Mouse (Mus musculus): ENCODE results near the gene Gpam. TPM values are rescaled to one million over a fixed set of nuclear protein-coding genes. Genes with fewer than 3 reads are reported as not detected.
"Not testable (repeated sequence)": the region's sequence is repeated elsewhere in the genome, so short reads cannot be mapped to it uniquely, and the experiment has no call there.

The Gpam gene
- 10 to 100 TPM; 47.2 to 52.6 TPM for total RNA-seq (2021)

DNA sequence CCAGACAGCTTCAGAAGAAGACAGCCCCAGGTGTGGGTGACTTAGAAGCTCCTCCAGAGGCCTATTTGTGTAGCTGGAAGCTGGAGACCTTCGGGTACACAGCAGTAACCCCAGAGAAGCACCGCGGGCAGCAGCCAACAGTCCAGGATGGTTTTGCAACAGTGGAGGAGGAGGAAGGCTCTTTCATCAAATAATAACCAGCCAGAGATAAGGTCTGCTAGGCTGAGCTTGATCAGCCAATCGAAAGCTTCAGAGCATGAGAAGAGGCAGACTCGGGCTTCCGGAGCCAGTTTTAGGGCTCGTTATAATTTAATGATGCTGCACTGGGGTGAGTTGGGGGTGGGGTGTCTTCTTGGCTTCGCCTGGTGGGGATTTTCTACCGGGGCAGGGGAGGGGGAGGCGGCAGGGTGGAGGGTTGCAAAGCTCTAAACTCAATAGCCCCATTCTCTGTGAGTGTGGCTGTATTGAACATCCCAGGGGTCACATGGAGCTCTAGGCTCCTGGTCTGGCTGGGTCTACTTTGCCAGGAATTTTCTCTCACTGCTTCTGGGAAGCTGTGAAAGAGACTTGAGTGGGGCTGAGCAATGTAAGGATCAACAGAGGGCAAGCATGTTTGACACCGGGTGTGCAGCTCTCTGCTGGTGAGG is at the start of gene Gpam:
Gene Gpam (minus strand): TSS at position 167 of the 647 bp plus-strand sequence.
- peak in 1 of 2 experiments; percentile 11 for DNase-seq (ENCODE audit: low spot score in 2 of 2)
- intact Hi-C loops (cut with DNase I), result no loop called here

DNA sequence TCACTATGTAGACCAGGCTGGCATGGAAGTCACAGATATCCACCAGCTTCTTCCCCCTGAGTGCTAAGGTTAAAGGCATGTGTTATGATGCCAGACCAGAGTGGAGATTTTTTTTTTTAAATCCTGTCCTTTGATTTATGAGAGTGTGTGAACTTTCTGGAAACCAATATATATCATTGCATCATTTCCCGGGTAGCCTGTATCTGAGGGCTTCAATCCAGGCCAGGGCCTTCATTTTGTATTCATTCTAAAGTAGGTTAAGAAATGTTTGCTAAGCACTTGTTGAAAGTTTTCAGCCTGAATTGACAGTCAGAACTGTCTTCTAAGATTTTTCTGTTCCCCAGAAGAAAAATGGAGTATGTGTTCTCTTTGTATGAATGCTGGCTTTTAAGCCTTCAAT is 44.5 kb upstream of the Gpam start:
- intact Hi-C loops (cut with DNase I), result no loop called here
- no peak for DNase-seq (ENCODE audit: low spot score in 2 of 2)

DNA sequence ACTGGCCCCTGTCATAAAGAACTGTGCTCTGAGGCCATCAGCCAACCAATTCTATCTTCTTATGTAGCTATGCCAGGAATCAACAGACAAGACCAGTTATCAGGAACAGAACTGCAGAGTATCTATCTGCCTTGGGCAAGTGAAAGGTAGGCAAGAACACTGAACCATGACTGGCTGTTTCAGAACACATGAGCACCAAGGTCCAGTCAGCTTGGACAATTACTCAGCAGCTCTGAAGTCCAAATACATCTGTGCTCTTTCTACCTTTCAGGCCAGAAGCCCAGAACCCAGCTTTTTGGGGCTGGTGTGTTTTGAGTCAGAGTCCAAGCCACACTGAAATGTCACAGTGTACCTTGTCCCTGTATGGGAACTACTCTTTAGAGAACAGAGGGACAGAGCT is 43.4 kb upstream of the Gpam start:
- intact Hi-C loops (cut with DNase I), result no loop called here
- no peak for DNase-seq (ENCODE audit: low spot score in 2 of 2)

DNA sequence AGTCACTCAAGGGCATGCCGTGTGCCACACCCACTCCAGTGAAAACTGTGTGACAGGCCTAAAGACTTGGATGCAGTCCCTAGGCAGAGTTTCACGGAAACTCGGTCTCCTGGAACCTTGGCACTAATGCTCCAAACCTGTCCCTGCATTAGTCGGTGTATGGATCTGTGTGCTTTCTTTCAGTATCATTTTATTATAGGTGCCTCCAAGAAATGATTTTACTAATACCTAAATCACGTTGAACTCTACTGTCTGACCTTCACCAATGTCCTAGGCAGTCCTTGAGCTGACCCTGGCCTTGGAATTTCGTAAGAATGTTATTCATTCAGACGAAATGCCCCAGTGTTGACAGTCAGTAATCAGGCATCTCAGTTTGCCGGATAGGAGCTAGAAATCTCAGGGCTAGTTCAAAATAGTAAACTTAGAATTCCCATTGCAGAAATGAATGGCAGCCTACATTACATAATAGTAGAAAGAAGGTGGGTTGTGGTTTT is 42.2 kb upstream of the Gpam start:
- DNase-seq (ENCODE audit: low spot score in 2 of 2); intact Hi-C loops (cut with DNase I): not testable (repeated sequence)

DNA sequence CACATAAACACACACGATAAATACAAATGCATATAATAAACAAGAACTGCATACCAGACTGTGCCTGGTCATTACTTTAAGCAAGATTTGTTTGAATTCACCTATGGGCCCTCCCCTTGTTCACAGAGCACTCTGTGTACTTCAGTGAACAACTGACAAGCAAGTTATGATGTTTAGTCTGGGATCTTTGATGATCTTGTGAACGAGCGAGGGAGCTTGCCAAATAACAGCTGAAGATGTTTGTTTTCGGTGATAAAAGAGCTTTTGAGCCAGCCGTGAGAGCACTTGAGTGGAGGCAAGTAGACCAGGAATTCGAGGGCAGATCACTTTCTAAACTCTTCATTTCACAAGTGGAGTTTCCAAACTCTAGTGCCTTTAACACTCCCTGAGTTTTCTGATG is 41.3 kb upstream of the Gpam start:
- intact Hi-C loops (cut with DNase I), result no loop called here
- no peak for DNase-seq (ENCODE audit: low spot score in 2 of 2)

DNA sequence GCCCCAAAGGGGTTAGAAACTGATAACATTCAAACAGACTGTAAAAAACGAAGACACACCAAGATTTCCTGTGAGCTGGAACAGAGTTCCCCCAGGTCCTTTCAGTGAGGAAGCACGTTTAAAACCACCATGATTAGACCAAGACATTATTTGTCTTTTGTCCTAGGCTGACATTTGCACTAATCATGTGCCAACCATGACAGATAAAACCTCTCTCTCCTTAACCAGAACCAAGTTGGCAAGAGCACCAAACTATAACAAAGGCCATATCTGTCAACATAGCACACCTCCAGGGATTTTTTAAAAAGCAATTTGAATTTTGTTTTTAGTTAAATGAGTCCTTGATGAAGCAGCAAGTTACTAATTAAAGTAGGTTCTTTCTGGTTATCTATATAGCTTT is 40.7 kb upstream of the Gpam start:
- intact Hi-C loops (cut with DNase I), result no loop called here
- DNase-seq (ENCODE audit: low spot score in 2 of 2), result no peak

DNA sequence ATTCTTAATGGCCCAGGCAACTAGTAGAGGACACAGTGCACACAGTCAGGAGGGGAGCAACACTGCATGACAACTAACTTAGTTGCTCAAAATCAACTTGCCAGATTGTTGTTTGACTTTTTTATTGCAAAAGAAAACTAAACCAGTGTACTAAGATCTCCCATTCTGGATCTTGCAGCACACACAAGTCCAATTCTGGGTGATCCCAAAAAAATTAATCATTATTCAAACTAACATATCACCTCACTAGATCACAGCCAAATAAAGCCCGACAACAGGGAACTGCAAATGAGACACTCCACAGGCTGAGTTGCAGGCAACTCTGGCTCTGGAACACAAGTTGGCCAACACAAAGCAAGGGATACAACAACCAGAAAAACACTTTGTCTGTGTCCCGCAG is 39.7 kb upstream of the Gpam start:
- intact Hi-C loops (cut with DNase I), result no loop called here
- DNase-seq (ENCODE audit: low spot score in 2 of 2), result no peak

DNA sequence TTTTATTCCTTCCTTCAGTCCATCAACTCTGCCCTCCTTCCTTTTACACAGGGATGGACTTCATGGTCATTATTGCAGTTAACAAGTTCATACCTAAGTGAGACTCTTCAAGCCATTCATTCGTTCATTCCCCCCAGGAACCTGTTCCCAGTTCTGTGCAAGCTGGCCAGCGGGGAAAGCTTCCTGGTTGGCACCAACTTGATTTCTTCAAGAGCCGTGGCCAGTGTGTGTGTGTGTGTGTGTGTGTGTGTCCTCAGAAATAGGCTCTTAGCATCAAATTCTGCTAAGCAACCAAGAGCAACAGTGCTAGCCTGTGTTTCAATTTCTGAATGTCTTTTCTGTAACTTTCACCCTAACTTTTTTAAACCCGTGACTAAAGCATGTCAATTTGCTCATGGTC is 38.9 kb upstream of the Gpam start:
- intact Hi-C loops (cut with DNase I), result no loop called here
- no peak for DNase-seq (ENCODE audit: low spot score in 2 of 2)

DNA sequence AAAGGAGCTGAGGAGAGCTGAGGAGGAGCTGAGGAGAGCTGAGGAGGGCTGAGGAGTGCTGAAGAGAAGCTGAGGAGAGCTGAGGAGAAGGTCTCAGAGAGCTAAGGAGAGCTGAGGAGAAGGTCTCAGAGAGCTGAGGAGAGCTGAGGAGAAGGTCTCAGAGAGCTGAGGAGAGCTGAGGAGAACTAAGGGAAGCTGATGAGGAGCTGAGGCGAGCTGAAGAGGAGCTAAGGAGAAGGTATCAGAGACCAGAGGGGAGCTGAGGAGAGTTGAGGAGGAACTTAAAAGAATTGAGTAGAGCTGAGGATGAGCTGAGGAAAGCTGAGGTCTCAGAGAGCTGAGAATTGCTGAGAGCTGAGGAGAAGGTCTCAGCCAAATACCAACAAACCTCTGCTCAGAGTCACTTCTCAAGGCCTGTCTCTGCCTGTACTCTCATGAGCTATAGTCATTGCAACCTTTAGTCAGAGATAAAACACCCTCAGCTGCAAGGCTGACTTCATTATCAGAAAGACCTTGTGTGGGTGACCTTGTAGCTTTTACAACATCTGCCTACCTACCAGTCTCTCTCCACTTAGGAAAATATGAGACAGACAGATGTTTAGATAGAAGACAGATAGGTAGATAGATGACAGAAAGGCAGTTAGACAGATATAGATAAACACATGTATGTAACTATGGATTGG is 38.3 kb upstream of the Gpam start:
- no peak for DNase-seq (ENCODE audit: low spot score in 2 of 2)
- intact Hi-C loops (cut with DNase I), result no loop called here

DNA sequence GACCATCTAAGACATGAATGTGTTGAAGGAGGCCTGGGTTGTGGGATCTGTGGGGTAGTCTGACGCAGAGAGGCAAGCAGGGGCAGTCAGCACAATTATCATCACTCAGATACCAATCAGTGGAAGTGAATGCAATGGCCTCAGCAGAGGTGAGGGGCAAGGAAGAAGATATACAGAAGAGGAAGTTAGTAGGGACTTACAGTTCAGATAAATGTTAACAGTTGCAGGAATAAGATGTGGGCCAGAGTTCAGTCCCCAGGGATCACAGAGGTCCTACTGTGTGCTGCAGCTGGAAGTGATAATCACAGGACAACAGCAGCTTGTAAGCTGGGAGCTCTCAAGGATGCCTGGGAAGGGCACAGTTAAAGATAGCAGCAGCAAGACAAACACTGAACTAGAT is 37.1 kb upstream of the Gpam start:
- DNase-seq (ENCODE audit: low spot score in 2 of 2), result no peak
- intact Hi-C loops (cut with DNase I), result no loop called here

DNA sequence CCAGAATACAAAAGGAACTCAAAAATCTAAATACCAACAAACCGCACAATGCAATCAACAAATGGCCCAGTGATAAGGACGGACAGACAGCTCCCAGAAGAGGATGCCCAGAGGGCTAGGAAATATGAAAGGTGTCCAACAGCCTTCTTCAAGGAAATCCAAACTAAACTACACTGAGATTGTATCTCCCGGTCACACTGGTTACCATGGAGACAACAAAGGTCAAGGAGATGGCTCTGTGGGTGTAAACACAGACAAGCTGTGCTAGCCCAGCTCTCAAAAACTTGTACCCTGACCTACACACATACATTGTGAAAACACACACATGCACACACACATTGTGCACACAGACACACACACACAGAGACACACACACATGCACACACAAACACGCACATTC is 35.2 kb upstream of the Gpam start:
- DNase-seq (ENCODE audit: low spot score in 2 of 2), result no peak
- intact Hi-C loops (cut with DNase I), result no loop called here

DNA sequence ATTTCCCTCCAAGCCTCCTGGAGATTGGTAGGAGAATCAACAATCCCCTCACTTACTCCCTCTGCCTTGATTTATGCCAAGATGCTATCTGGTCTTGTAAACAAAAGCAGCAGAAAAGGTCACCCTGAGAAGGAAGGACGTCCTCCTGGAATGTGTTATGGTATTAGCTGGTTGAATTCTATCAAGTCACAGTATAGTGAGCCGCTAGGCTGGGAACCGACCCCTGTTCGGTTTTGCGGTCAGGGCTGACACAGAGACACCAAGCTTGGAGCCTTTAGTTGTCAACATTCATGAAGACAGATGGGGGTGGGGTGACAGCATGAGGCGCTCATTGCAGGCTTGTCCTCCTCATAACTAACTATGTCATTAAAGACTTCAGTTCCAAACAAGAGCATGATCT is 32.8 kb upstream of the Gpam start:
- no peak for DNase-seq (ENCODE audit: low spot score in 2 of 2)
- intact Hi-C loops (cut with DNase I), result no loop called here

DNA sequence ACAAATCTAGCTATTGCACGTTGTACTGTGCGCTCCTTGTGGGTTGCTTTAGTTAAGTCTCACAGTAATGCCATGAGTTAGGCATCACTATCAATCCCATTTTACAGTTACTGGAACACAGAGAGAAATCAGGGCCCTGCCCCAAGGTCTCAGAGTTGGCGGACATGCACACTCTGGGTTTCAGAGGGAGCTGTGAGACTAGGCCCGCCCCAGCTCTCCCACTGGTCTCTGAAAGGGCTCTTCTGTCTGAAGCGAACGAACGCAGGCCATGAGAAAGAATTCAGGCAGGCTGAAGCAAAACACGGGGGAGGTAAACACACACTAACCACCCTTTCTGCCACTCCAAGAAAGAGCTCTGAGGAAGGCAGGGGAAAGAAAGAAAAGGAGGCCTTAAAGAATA is 31.6 kb upstream of the Gpam start:
- no peak for DNase-seq (ENCODE audit: low spot score in 2 of 2)
- intact Hi-C loops (cut with DNase I), result no loop called here

DNA sequence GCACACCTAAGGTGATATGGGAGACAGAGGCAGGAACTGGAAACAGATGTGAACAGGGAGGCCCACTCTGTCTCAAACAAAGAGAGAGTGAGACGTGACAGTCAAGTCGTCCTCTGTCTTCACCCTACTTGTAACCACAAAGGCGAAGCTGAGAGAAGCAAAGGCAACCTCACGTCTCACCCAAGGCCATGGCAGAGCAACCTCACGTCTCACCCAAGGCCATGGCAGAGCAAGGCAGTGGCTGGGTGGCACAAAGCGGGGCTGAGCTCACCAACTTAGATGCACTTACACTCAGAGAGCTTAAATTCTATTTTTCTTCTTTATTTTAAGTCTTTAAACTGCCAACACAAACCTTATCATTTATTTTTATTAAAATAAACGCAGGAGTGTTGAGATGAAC is 30.0 kb upstream of the Gpam start:
- intact Hi-C loops (cut with DNase I), result no loop called here
- no peak for DNase-seq (ENCODE audit: low spot score in 2 of 2)

DNA sequence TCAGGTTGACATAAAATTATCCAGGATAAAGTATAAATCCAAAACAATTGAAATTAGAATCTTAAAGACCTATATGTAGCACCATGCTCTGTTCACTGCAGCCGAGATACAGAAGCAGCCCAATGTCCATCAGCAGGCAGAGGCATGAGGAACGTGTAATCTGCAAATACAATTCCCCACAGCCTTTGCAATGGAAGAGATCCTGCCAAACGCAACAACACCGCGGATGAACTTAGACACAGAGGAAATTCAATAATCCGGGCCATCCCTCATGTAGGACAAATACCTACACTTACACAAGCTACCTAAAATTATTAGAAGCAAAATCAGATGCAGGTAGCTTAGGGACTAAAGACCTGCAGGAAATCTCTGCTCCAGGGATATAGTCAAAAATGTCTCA is 25.9 kb upstream of the Gpam start:
- no peak for DNase-seq (ENCODE audit: low spot score in 2 of 2)
- intact Hi-C loops (cut with DNase I), result no loop called here

DNA sequence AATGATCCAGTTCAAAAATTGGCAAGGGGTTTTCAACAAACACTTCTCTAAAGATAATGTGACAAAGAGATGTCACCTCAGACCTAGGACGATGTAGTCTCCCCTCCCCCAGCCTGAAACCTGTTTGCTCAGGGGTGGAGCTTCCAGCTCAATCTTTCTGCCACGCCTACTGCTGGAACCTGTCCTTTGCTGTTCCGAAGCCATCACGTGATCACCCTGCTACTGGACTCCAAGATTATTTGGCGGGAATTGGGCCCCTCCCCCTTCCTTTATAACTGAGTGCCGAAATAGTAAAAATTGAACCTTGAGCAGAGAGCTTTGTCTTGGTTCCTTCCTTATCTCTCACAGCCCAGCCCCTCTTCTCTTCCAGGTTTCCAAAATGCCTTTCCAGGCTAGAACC is 25.2 kb upstream of the Gpam start:
- intact Hi-C loops (cut with DNase I); DNase-seq (ENCODE audit: low spot score in 2 of 2): not testable (repeated sequence)

DNA sequence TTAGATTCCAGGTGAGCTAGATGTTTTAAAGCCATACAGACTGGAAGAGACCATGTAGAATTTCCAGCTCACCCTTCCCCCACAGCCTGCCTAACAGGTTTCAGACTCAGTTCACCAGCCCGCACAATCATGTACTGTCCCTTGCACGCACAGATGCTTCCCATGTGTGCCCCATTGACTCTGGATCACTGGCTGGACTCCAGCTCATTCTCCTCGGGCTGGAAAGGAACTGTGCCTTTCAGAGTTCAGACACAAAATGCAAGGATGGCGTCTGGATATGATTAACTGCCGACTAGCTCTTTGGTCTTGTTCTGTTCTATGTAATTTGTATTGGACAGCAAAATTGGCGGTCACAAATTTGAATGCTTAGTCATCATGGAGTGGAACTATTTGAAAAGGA is 22.6 kb upstream of the Gpam start:
- intact Hi-C loops (cut with DNase I), result no loop called here
- DNase-seq (ENCODE audit: low spot score in 2 of 2), result no peak

DNA sequence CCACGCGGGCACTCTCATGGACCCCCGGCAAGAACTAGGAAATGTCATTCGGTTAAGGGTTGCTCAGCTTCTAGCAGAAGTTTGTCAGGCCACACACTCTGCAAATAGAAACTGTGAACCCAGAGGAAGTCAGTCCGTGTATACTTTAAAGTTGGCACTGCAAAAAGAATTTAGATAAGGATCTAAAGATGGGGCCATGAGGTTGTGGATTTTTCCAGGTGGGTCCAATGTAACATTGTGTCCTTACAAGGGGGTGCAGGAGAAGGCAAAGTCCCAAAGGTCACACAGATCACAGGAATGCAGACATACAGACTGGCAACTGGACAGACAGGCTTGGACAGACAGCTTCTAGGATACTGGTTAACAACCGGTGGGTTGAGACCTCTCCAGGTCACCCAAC is 21.1 kb upstream of the Gpam start:
- DNase-seq (ENCODE audit: low spot score in 2 of 2), result no peak
- intact Hi-C loops (cut with DNase I), result no loop called here

DNA sequence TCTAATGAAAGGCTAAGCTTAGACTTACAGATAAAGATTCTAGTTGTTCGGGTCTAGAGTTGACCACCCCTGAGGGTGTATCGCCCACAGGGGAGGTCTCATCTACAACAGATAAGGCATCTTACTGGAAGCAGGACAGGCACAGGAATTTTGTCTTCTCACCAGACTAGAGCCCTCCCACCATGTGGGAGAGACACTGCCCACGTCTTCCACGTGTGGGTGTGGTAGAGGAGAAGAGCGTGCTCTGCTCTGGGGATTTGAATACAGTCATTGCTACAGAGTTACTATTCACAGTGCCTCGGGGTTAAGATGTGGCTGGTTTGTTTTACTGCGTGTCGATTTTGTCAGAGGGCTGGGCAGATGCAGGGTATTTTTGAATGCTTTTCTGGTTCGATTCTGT is 20.5 kb upstream of the Gpam start:
- intact Hi-C loops (cut with DNase I), result no loop called here
- DNase-seq (ENCODE audit: low spot score in 2 of 2), result no peak

DNA sequence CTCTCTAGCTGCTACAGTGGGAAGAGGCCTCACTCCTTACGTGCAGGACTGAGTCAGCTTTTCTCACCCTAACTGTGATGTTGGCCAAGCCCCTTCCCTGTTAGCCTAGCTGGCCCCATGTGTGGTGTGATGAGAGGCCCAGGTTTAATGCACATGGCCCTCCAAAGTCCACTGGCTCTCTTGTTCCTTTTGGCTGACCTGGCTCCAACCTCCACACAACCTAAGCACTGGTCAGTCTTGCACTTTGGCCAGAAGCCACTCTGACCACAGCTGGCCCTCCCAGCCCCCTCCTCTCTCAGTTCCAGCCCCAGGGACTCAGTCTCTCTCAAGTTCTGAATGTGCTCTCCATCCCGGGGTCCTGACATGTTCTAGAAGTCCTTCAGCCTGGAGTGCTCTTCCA is 18.1 kb upstream of the Gpam start:
- DNase-seq (ENCODE audit: low spot score in 2 of 2), result no peak
- intact Hi-C loops (cut with DNase I), result no loop called here

DNA sequence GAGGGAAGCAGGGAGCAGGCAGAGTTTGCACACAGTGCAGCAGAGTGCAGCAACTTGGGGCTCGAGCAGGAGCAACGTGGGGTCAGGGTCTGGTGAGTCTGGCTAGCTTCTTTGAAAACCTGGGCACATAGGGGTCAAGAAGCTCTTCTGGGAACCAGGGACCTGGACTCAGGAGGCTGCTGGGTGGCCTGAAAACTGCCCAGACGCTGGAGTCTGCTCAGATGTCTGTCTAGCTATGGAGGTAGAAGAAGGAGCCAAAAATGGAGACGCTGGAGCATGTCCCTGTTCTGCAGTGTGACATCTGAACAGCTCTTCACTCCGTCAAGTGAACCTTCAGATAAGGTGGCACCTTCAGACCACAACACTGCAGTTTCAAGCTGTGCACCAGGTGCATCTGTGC is 17.7 kb upstream of the Gpam start:
- DNase-seq (ENCODE audit: low spot score in 2 of 2), result no peak
- intact Hi-C loops (cut with DNase I), result no loop called here
